Mouse (Mus musculus): ENCODE measurements around the gene Rcn3. TPM values are rescaled to one million over a fixed set of nuclear protein-coding genes. Genes with fewer than 3 reads are reported as not detected.

Gene Rcn3
- polyA plus RNA-seq, 1 experiment from 2014 or later = 162 TPM

GRCm38 (mm10) chr7:45052862-45053116 lies 39.2 kb downstream of the Rcn3 start, which contains the start of gene Prr12:
Gene Prr12 (minus strand): TSS chr7:45052881.
- TF ChIP-seq CTCF (IDR thresholded peaks at IDR 0.05) = no peak
- no peak for TF ChIP-seq EP300 (IDR thresholded peaks at IDR 0.05)
- Histone ChIP-seq H3K4me2 (replicated peaks; ENCODE audit: low read depth, low read length) (peak within 1 kb of the TSS; percentile 90), H3K9me3 (ENCODE audit: low read length) (no peaks in the 10 kb centered on the region), H3K36me3 (ENCODE audit: insufficient read depth, low read length) (peaks cover 14% of the 10 kb centered on the region), H3K4me3 (ENCODE audit: low read depth, low read length) (peak within 1 kb of the TSS; percentile 90), H3K27me3 (replicated peaks; ENCODE audit: insufficient read depth, low read length) (no peaks in the 10 kb centered on the region), H3K9ac (replicated peaks; ENCODE audit: low read depth) (peak within 1 kb of the TSS; percentile 76), H3K4me1 (ENCODE audit: insufficient read depth, low read depth, low read length) (peaks cover 7% of the 10 kb centered on the region; the same call in 1 of the 2 replicates), H3K27ac (ENCODE audit: low read length) (peak within 1 kb of the TSS; percentile 93)
- WGBS = no CpG with 5 or more reads among the region's 18 CpGs
- ATAC-seq (peak; percentile 11), DNase-seq (ENCODE audit: low spot score) (no peak)

- no peak for TF ChIP-seq CTCF (IDR thresholded peaks at IDR 0.05)
- TF ChIP-seq EP300 (IDR thresholded peaks at IDR 0.05) = no peak
These were observed 39.7 kb downstream of the Rcn3 start for GRCm38 (mm10) chr7:45052181-45052861.

GRCm38 (mm10) chr7:45051601-45051974 lies 40.4 kb downstream of the Rcn3 start:
- Histone ChIP-seq H3K27me3 (replicated peaks; ENCODE audit: insufficient read depth, low read length) (no peaks in the 10 kb centered on the region), H3K4me3 (ENCODE audit: low read depth, low read length) (peak overlapping the region; percentile 90), H3K9ac (replicated peaks; ENCODE audit: low read depth) (peak overlapping the region; percentile 76; the same call in 1 of the 2 replicates), H3K4me1 (ENCODE audit: insufficient read depth, low read depth, low read length) (peaks cover 7% of the 10 kb centered on the region; the same call in 1 of the 2 replicates), H3K36me3 (ENCODE audit: insufficient read depth, low read length) (peaks cover 24% of the 10 kb centered on the region), H3K9me3 (ENCODE audit: low read length) (no peaks in the 10 kb centered on the region), H3K4me2 (replicated peaks; ENCODE audit: low read depth, low read length) (peak overlapping the region; percentile 90), H3K27ac (ENCODE audit: low read length) (peak overlapping the region; percentile 93)
- TF ChIP-seq EP300 (IDR thresholded peaks at IDR 0.05) = no peak
- no peak for TF ChIP-seq CTCF (IDR thresholded peaks at IDR 0.05)
- 7% methylated on average over 13 of the region's 13 CpGs for WGBS
- ATAC-seq (no peak), DNase-seq (ENCODE audit: low spot score) (no peak)

More at GRCm38 (mm10) chr7:45052181-45052861, 39.7 kb downstream of the Rcn3 start:
- H3K9me3 ChIP-seq (ENCODE audit: low read length) = no peaks in the 10 kb centered on the region
- peak overlapping the region; percentile 93 for H3K27ac ChIP-seq (ENCODE audit: low read length)
- H3K9ac ChIP-seq (replicated peaks; ENCODE audit: low read depth) = peak overlapping the region; percentile 76
- ATAC-seq = no peak
- H3K4me3 ChIP-seq (ENCODE audit: low read depth, low read length) = peak overlapping the region; percentile 90
- H3K27me3 ChIP-seq (replicated peaks; ENCODE audit: insufficient read depth, low read length) = no peaks in the 10 kb centered on the region
- peaks cover 7% of the 10 kb centered on the region; the same call in 1 of the 2 replicates for H3K4me1 ChIP-seq (ENCODE audit: insufficient read depth, low read depth, low read length)
- peak; percentile 34 for DNase-seq (ENCODE audit: low spot score)
- WGBS = 1% methylated on average over 29 of the region's 38 CpGs
- H3K36me3 ChIP-seq (ENCODE audit: insufficient read depth, low read length) = peaks cover 17% of the 10 kb centered on the region
- peak overlapping the region; percentile 90 for H3K4me2 ChIP-seq (replicated peaks; ENCODE audit: low read depth, low read length)

GRCm38 (mm10) chr7:45050945-45051600 lies 40.9 kb downstream of the Rcn3 start:
- WGBS = 8% methylated on average over 16 of the region's 16 CpGs
- ATAC-seq = peak; percentile 19; the same call in 1 of the 2 replicates

GRCm38 (mm10) chr7:45048923-45049657 lies 42.9 kb downstream of the Rcn3 start:
- no peak overlapping the region for H3K4me3 ChIP-seq (ENCODE audit: low read depth, low read length)
- no peak for TF ChIP-seq EP300 (IDR thresholded peaks at IDR 0.05)
- no peak for TF ChIP-seq CTCF (IDR thresholded peaks at IDR 0.05)
- no peak overlapping the region for H3K4me2 ChIP-seq (replicated peaks; ENCODE audit: low read depth, low read length)
- no peaks in the 10 kb centered on the region for H3K27me3 ChIP-seq (replicated peaks; ENCODE audit: insufficient read depth, low read length)
- H3K9ac ChIP-seq (replicated peaks; ENCODE audit: low read depth) = no peak overlapping the region
- H3K9me3 ChIP-seq (ENCODE audit: low read length) = no peaks in the 10 kb centered on the region
- 89% methylated on average over 22 of the region's 23 CpGs for WGBS
- peaks cover 7% of the 10 kb centered on the region; the same call in 1 of the 2 replicates for H3K4me1 ChIP-seq (ENCODE audit: insufficient read depth, low read depth, low read length)
- DNase-seq (ENCODE audit: low spot score) = no peak
- H3K36me3 ChIP-seq (ENCODE audit: insufficient read depth, low read length) = peaks cover 28% of the 10 kb centered on the region
- H3K27ac ChIP-seq (ENCODE audit: low read length) = no peak overlapping the region
- ATAC-seq = no peak

More at GRCm38 (mm10) chr7:45050945-45051600, 40.9 kb downstream of the Rcn3 start:
- Histone ChIP-seq H3K27ac (ENCODE audit: low read length) (peak overlapping the region; percentile 93; the same call in 1 of the 2 replicates), H3K27me3 (replicated peaks; ENCODE audit: insufficient read depth, low read length) (no peaks in the 10 kb centered on the region), H3K4me3 (ENCODE audit: low read depth, low read length) (peak overlapping the region; percentile 90; the same call in 1 of the 2 replicates), H3K9me3 (ENCODE audit: low read length) (no peaks in the 10 kb centered on the region), H3K4me1 (ENCODE audit: insufficient read depth, low read depth, low read length) (peaks cover 7% of the 10 kb centered on the region; the same call in 1 of the 2 replicates), H3K36me3 (ENCODE audit: insufficient read depth, low read length) (peaks cover 28% of the 10 kb centered on the region), H3K4me2 (replicated peaks; ENCODE audit: low read depth, low read length) (peak overlapping the region; percentile 90), H3K9ac (replicated peaks; ENCODE audit: low read depth) (0 out of 2 replicates have a peak overlapping the region, but pooled peaks have one; percentile 76)
- DNase-seq (ENCODE audit: low spot score) = peak; percentile 95
- TF ChIP-seq CTCF (IDR thresholded peaks at IDR 0.05) = no peak
- no peak for TF ChIP-seq EP300 (IDR thresholded peaks at IDR 0.05)

Data from lung, postnatal 0 days (tissue).